Mouse (Mus musculus) G1E (cell line): ENCODE data around the gene Ccdc85a. TPM values are rescaled to one million over a fixed set of nuclear protein-coding genes. Genes with fewer than 3 reads are reported as not detected.

Experiments
- ATAC-seq: 2 replicates; pipeline ENCODE4 v1.8.0; 2016; ENCODE audit warnings: mild to moderate bottlenecking; ENCODE audit not compliant: insufficient number of reproducible peaks, poor library complexity, low FRiP score, severe bottlenecking; ENCODE audit errors: extremely low read depth
- DNase-seq: peaks from one replicate; pipeline ENCODE4 v3.0.0; 2012; ENCODE audit warnings: low spot score
- H3K27me3 ChIP-seq: 2 replicates; pipeline ENCODE4 v1.6.1; 2012; ENCODE audit warnings: mild to moderate bottlenecking, low read length, inconsistent platforms; ENCODE audit not compliant: insufficient read depth
- H3K36me3 ChIP-seq: replicated peaks from 2 replicates; pipeline ENCODE3; 2012; ENCODE audit warnings: mild to moderate bottlenecking, inconsistent platforms
- H3K4me1 ChIP-seq: 2 replicates; pipeline ENCODE4 v1.6.1; 2012; ENCODE audit warnings: low read depth, low read length, inconsistent platforms, mixed read lengths; ENCODE audit not compliant: insufficient read depth
- H3K4me3 ChIP-seq: 2 replicates; pipeline ENCODE4 v1.5.1; 2012; ENCODE audit warnings: low read depth, mild to moderate bottlenecking, inconsistent platforms, low read length, moderate library complexity, mixed read lengths
- H3K9me3 ChIP-seq: replicated peaks from 2 replicates; pipeline ENCODE4 v1.6.1; 2012; ENCODE audit warnings: inconsistent platforms
- CTCF ChIP-seq: IDR thresholded peaks from 2 replicates; pipeline ENCODE4 v1.5.1; 2012; ENCODE audit warnings: low read depth, low read length, inconsistent platforms, mixed read lengths
- GATA1 ChIP-seq: IDR thresholded peaks from 2 replicates; pipeline ENCODE4 v1.6.1; 2012; ENCODE audit warnings: borderline replicate concordance, low read length, inconsistent platforms, mixed read lengths
- GATA2 ChIP-seq: IDR thresholded peaks from 2 replicates; pipeline ENCODE4 v1.6.1; 2012; ENCODE audit warnings: low read depth, low read length, inconsistent platforms, borderline replicate concordance
- POLR2AphosphoS5 ChIP-seq: IDR thresholded peaks from 2 replicates; pipeline ENCODE4 v1.6.1; 2012; ENCODE audit warnings: low read depth, low read length, inconsistent platforms; ENCODE audit not compliant: insufficient replicate concordance
- TAL1 ChIP-seq: conservative IDR thresholded peaks from 2 replicates; pipeline ENCODE4 v1.6.1; 2012; ENCODE audit warnings: low read depth, low read length, inconsistent platforms, mixed read lengths
- polyA plus RNA-seq: library from polyadenylated mRNA; stranded (reverse); fragments of >175 nt; gene quantifications from 2 replicates; pipeline ENCODE4 v1.2.3, GENCODE M21; 2012
- total RNA-seq, 2 experiments: library from RNA; stranded (forward) in 1 of 2; stranded (reverse) in 1 of 2; fragments of 200-1000 nt in 1 of 2; fragments of >200 nt in 1 of 2; fragmentation: Nextera tagmentation in 1 of 2; gene quantifications; 2 replicates each; pipeline ENCODE4 v1.2.3; 2014 to 2017

Ccdc85a gene
- total and polyA plus RNA-seq, 3 experiments: 0.05 TPM; not detected in 2

GRCm38 (mm10) chr11:28497034-28497433, 87.1 kb downstream of the Ccdc85a start:
- H3K36me3 ChIP-seq: no peaks in the 10 kb centered on the region
- H3K9me3 ChIP-seq: no peaks in the 10 kb centered on the region
- no peak for TF ChIP-seq GATA2
- TF ChIP-seq CTCF: no peak
- no peak for TF ChIP-seq POLR2AphosphoS5
- no peak for TF ChIP-seq TAL1
- TF ChIP-seq GATA1: no peak
- H3K4me3 ChIP-seq: no peak overlapping the region
- no peaks in the 10 kb centered on the region for H3K27me3 ChIP-seq
- no peak for ATAC-seq
- no peak for DNase-seq
- H3K4me1 ChIP-seq: no peaks in the 10 kb centered on the region

- Histone ChIP-seq H3K27me3 (no peaks in the 10 kb centered on the region), H3K4me1 (no peaks in the 10 kb centered on the region), H3K4me3 (no peak overlapping the region), H3K36me3 (no peaks in the 10 kb centered on the region), H3K9me3 (no peaks in the 10 kb centered on the region)
- ATAC-seq (no peak), DNase-seq (no peak)
- TF ChIP-seq GATA1: no peak
Observed at GRCm38 (mm10) chr11:28493362-28493761, 90.8 kb downstream of the Ccdc85a start.

- TF ChIP-seq GATA1: no peak
- TF ChIP-seq CTCF: no peak
- no peak for TF ChIP-seq GATA2
- TF ChIP-seq POLR2AphosphoS5: no peak
- TF ChIP-seq TAL1: no peak
Observed at GRCm38 (mm10) chr11:28491330-28491729, 92.8 kb downstream of the Ccdc85a start.

GRCm38 (mm10) chr11:28484083-28484729, 99.9 kb downstream of the Ccdc85a start:
- H3K9me3 ChIP-seq: no peaks in the 10 kb centered on the region
- no peak overlapping the region for H3K4me3 ChIP-seq
- DNase-seq: no peak
- TF ChIP-seq TAL1 (no peak), GATA2 (no peak), CTCF (no peak), POLR2AphosphoS5 (no peak), GATA1 (no peak)
- no peaks in the 10 kb centered on the region for H3K27me3 ChIP-seq
- no peak for ATAC-seq
- no peaks in the 10 kb centered on the region for H3K36me3 ChIP-seq
- no peaks in the 10 kb centered on the region for H3K4me1 ChIP-seq

More at GRCm38 (mm10) chr11:28491330-28491729, 92.8 kb downstream of the Ccdc85a start:
- Histone ChIP-seq H3K36me3 (no peaks in the 10 kb centered on the region), H3K4me1 (no peaks in the 10 kb centered on the region), H3K9me3 (no peaks in the 10 kb centered on the region), H3K27me3 (no peaks in the 10 kb centered on the region), H3K4me3 (no peak overlapping the region)
- no peak for DNase-seq
- ATAC-seq: no peak

- Histone ChIP-seq H3K36me3 (no peaks in the 10 kb centered on the region), H3K4me1 (no peaks in the 10 kb centered on the region), H3K9me3 (no peaks in the 10 kb centered on the region), H3K4me3 (no peak overlapping the region), H3K27me3 (no peaks in the 10 kb centered on the region)
- TF ChIP-seq POLR2AphosphoS5 (no peak), CTCF (no peak)
- ATAC-seq (no peak), DNase-seq (no peak)
Observed at GRCm38 (mm10) chr11:28477088-28477487, 107.0 kb downstream of the Ccdc85a start.

- ATAC-seq: no peak
Observed at GRCm38 (mm10) chr11:28465726-28466125, 118.4 kb downstream of the Ccdc85a start.

GRCm38 (mm10) chr11:28464926-28465325, 119.2 kb downstream of the Ccdc85a start:
- no peaks in the 10 kb centered on the region for H3K4me1 ChIP-seq
- no peak for DNase-seq
- no peaks in the 10 kb centered on the region for H3K9me3 ChIP-seq
- H3K27me3 ChIP-seq: no peaks in the 10 kb centered on the region
- no peak overlapping the region for H3K4me3 ChIP-seq
- no peak for TF ChIP-seq GATA2
- no peak for TF ChIP-seq GATA1
- TF ChIP-seq POLR2AphosphoS5: no peak
- no peak for TF ChIP-seq TAL1
- TF ChIP-seq CTCF: no peak
- no peaks in the 10 kb centered on the region for H3K36me3 ChIP-seq
- no peak for ATAC-seq

More at GRCm38 (mm10) chr11:28465726-28466125, 118.4 kb downstream of the Ccdc85a start:
- Histone ChIP-seq H3K9me3 (no peaks in the 10 kb centered on the region), H3K27me3 (no peaks in the 10 kb centered on the region), H3K4me3 (no peak overlapping the region), H3K4me1 (no peaks in the 10 kb centered on the region), H3K36me3 (no peaks in the 10 kb centered on the region)
- DNase-seq: no peak
- TF ChIP-seq TAL1: no peak
- TF ChIP-seq GATA2: no peak
- no peak for TF ChIP-seq GATA1
- no peak for TF ChIP-seq CTCF
- no peak for TF ChIP-seq POLR2AphosphoS5
